Mouse (Mus musculus): ENCODE measurements around the gene Morn5.
A peak's percentile ranks its signal among the peaks of the same experiment; 100 is the strongest.

Morn5 gene

GRCm38 (mm10) chr2:36071660-36072305, 22.5 kb downstream of the Morn5 start:
- no peak for DNase-seq

GRCm38 (mm10) chr2:36073781-36074180, 24.5 kb downstream of the Morn5 start:
- DNase-seq: no peak

GRCm38 (mm10) chr2:36075210-36075609, 26.0 kb downstream of the Morn5 start:
- no peak for DNase-seq

- no peak for DNase-seq
These were observed 28.0 kb downstream of the Morn5 start for GRCm38 (mm10) chr2:36077160-36077761.

- DNase-seq: no peak
These were observed 32.2 kb downstream of the Morn5 start for GRCm38 (mm10) chr2:36081446-36081845.

GRCm38 (mm10) chr2:36082802-36083580, 33.7 kb downstream of the Morn5 start:
- no peak for DNase-seq

GRCm38 (mm10) chr2:36085041-36085440, 35.8 kb downstream of the Morn5 start:
- DNase-seq: no peak

GRCm38 (mm10) chr2:36089190-36089589, 39.9 kb downstream of the Morn5 start:
- no peak for DNase-seq

- peak; percentile 80 for DNase-seq
These were observed 41.8 kb downstream of the Morn5 start for GRCm38 (mm10) chr2:36090853-36091741.

- DNase-seq: no peak
These were observed 43.5 kb downstream of the Morn5 start for GRCm38 (mm10) chr2:36092748-36093147.

GRCm38 (mm10) chr2:36093301-36093700, 44.0 kb downstream of the Morn5 start:
- no peak for DNase-seq

- DNase-seq: no peak
These were observed 44.7 kb downstream of the Morn5 start for GRCm38 (mm10) chr2:36093914-36094475.

- no peak for DNase-seq
These were observed 48.0 kb downstream of the Morn5 start for GRCm38 (mm10) chr2:36097129-36097815.

GRCm38 (mm10) chr2:36098021-36098420, 48.8 kb downstream of the Morn5 start:
- DNase-seq: no peak

GRCm38 (mm10) chr2:36099739-36100138, 50.5 kb downstream of the Morn5 start:
- DNase-seq: no peak

- no peak for DNase-seq
These were observed 52.8 kb downstream of the Morn5 start for GRCm38 (mm10) chr2:36101866-36102558.

GRCm38 (mm10) chr2:36102559-36102946, 53.3 kb downstream of the Morn5 start:
- DNase-seq: no peak

- no peak for DNase-seq
These were observed 53.9 kb downstream of the Morn5 start for GRCm38 (mm10) chr2:36103069-36103554.

GRCm38 (mm10) chr2:36103555-36104367, 54.5 kb downstream of the Morn5 start:
- no peak for DNase-seq

- DNase-seq: no peak
These were observed 55.2 kb downstream of the Morn5 start for GRCm38 (mm10) chr2:36104436-36104955.

Measured in thymus, postnatal 4 days (tissue).